Mouse (Mus musculus) heart, embryonic 13.5 days (tissue): ENCODE data around the gene Kcnk7. TPM values are rescaled to one million over a fixed set of nuclear protein-coding genes. Genes with fewer than 3 reads are reported as not detected.

Source experiments
- ATAC-seq: fragments of 200-750 bp; cut with Nextera tagmentation; 2 replicates; pipeline ENCODE4 v1.8.0; 2017; ENCODE audit warnings: moderate TSS enrichment; ENCODE audit not compliant: insufficient number of reproducible peaks, low FRiP score, low TSS enrichment; ENCODE audit errors: extremely low read depth
- H3K27ac ChIP-seq: fragments of 300-500 bp; sonication (generic); replicated peaks from 2 replicates; pipeline ENCODE4 v1.5.1; 2015; ENCODE audit warnings: moderate library complexity, mild to moderate bottlenecking, inconsistent platforms
- H3K27me3 ChIP-seq: fragments of 300-500 bp; sonication (generic); replicated peaks from 2 replicates; pipeline ENCODE4 v1.6.1; 2015; ENCODE audit warnings: mild to moderate bottlenecking, inconsistent platforms
- H3K36me3 ChIP-seq: fragments of 300-500 bp; sonication (generic); 2 replicates; pipeline ENCODE4 v1.6.1; 2015; ENCODE audit warnings: mild to moderate bottlenecking, inconsistent platforms
- H3K4me1 ChIP-seq: fragments of 300-500 bp; sonication (generic); 2 replicates; pipeline ENCODE4 v1.6.1; 2015; ENCODE audit warnings: inconsistent platforms
- H3K4me2 ChIP-seq: fragments of 300-500 bp; sonication (generic); 2 replicates; pipeline ENCODE4 v1.6.1; 2015; ENCODE audit warnings: inconsistent platforms, mild to moderate bottlenecking, moderate library complexity
- H3K4me3 ChIP-seq: fragments of 300-500 bp; sonication (generic); 2 replicates; pipeline ENCODE4 v1.5.1; 2015; ENCODE audit warnings: moderate library complexity, mild to moderate bottlenecking, inconsistent platforms
- H3K9ac ChIP-seq: fragments of 300-500 bp; sonication (generic); 2 replicates; pipeline ENCODE4 v1.6.1; 2015; ENCODE audit warnings: inconsistent platforms, mild to moderate bottlenecking, moderate library complexity
- H3K9me3 ChIP-seq: fragments of 300-500 bp; sonication (generic); 2 replicates; pipeline ENCODE4 v1.6.1; 2016; ENCODE audit warnings: inconsistent platforms
- WGBS: fragments of 180-500 bp; shearing (Covaris S2); methylation state at CpG from one replicate; pipeline ENCODE4 v1.1.7; 2015; ENCODE audit warnings: mixed read lengths; 5-methylcytosine and 5-hydroxymethylcytosine counted together
- polyA plus RNA-seq: library from polyadenylated mRNA; unstranded; fragments of >200 nt; fragmentation: Nextera tagmentation; extraction: Ambion mirVana; gene quantifications from 2 replicates; pipeline ENCODE4 v1.2.1, GENCODE M21; 2015

Gene Kcnk7
- polyA plus RNA-seq, 1 experiment from 2014 or later: not detected

- H3K9ac ChIP-seq: peak overlapping the region; percentile 98
- H3K4me3 ChIP-seq: peak overlapping the region; percentile 96
- 6% methylated on average over 14 of the region's 14 CpGs for WGBS
- H3K4me2 ChIP-seq: peak overlapping the region; percentile 98
- H3K27ac ChIP-seq: peak overlapping the region; percentile 98
- peaks cover 24% of the 10 kb centered on the region for H3K36me3 ChIP-seq
- H3K27me3 ChIP-seq: no peaks in the 10 kb centered on the region
- no peaks in the 10 kb centered on the region for H3K9me3 ChIP-seq
- H3K4me1 ChIP-seq: peaks cover 80% of the 10 kb centered on the region
- ATAC-seq: no peak
These were observed 23.5 kb downstream of the Kcnk7 start for GRCm38 (mm10) chr19:5727701-5728100.

GRCm38 (mm10) chr19:5728631-5729443 lies 24.7 kb downstream of the Kcnk7 start:
- no peak for ATAC-seq
- peaks cover 69% of the 10 kb centered on the region for H3K4me1 ChIP-seq
- 9% methylated on average over 37 of the region's 37 CpGs for WGBS

GRCm38 (mm10) chr19:5729444-5729815 lies 25.3 kb downstream of the Kcnk7 start, which contains the start of gene Fam89b:
Gene Fam89b (minus strand): TSS chr19:5729653.
- H3K27me3 ChIP-seq: no peaks in the 10 kb centered on the region
- ATAC-seq: peak; percentile 42
- peaks cover 7% of the 10 kb centered on the region for H3K36me3 ChIP-seq
- H3K4me3 ChIP-seq: peak within 1 kb of the TSS; percentile 96
- H3K4me2 ChIP-seq: peak within 1 kb of the TSS; percentile 98
- under 1% methylated on average over 37 of the region's 37 CpGs for WGBS
- peaks cover 63% of the 10 kb centered on the region for H3K4me1 ChIP-seq
- peak within 1 kb of the TSS; percentile 98 for H3K9ac ChIP-seq
- peak within 1 kb of the TSS; percentile 98 for H3K27ac ChIP-seq
- no peaks in the 10 kb centered on the region for H3K9me3 ChIP-seq

More at GRCm38 (mm10) chr19:5728631-5729443, 24.7 kb downstream of the Kcnk7 start:
- no peaks in the 10 kb centered on the region for H3K27me3 ChIP-seq
- peak overlapping the region; percentile 96 for H3K4me3 ChIP-seq
- H3K9ac ChIP-seq: peak overlapping the region; percentile 98
- H3K4me2 ChIP-seq: peak overlapping the region; percentile 98
- H3K27ac ChIP-seq: peak overlapping the region; percentile 98
- H3K36me3 ChIP-seq: peaks cover 13% of the 10 kb centered on the region
- no peaks in the 10 kb centered on the region for H3K9me3 ChIP-seq

GRCm38 (mm10) chr19:5730314-5731186 lies 26.4 kb downstream of the Kcnk7 start:
- WGBS: 70% methylated on average over 29 of the region's 29 CpGs
- Histone ChIP-seq H3K27me3 (peaks cover 5% of the 10 kb centered on the region), H3K4me3 (peak overlapping the region; percentile 96), H3K36me3 (peaks cover 4% of the 10 kb centered on the region), H3K9me3 (no peaks in the 10 kb centered on the region), H3K9ac (peak overlapping the region; percentile 86), H3K4me1 (peaks cover 52% of the 10 kb centered on the region), H3K27ac (no peak overlapping the region), H3K4me2 (peak overlapping the region; percentile 98)
- no peak for ATAC-seq

- WGBS: under 1% methylated on average over 47 of the region's 47 CpGs
- Histone ChIP-seq H3K4me3 (peak overlapping the region; percentile 74), H3K9me3 (no peaks in the 10 kb centered on the region), H3K4me1 (peaks cover 48% of the 10 kb centered on the region), H3K36me3 (peaks cover 4% of the 10 kb centered on the region), H3K9ac (peak overlapping the region; percentile 86), H3K4me2 (peak overlapping the region; percentile 98), H3K27ac (peak overlapping the region; percentile 22), H3K27me3 (peaks cover 14% of the 10 kb centered on the region)
- peak; percentile 66 for ATAC-seq
These were observed 27.3 kb downstream of the Kcnk7 start for GRCm38 (mm10) chr19:5731264-5731978.

GRCm38 (mm10) chr19:5734325-5734724 lies 30.2 kb downstream of the Kcnk7 start:
- 77% methylated on average over 9 of the region's 9 CpGs for WGBS
- Histone ChIP-seq H3K9ac (no peak overlapping the region), H3K4me1 (peaks cover 24% of the 10 kb centered on the region), H3K4me3 (no peak overlapping the region), H3K27me3 (peaks cover 31% of the 10 kb centered on the region), H3K27ac (no peak overlapping the region), H3K9me3 (no peaks in the 10 kb centered on the region), H3K36me3 (peaks cover 4% of the 10 kb centered on the region), H3K4me2 (no peak overlapping the region)
- ATAC-seq: no peak

GRCm38 (mm10) chr19:5739446-5739845 lies 35.3 kb downstream of the Kcnk7 start:
- no peak overlapping the region for H3K4me3 ChIP-seq
- H3K27ac ChIP-seq: no peak overlapping the region
- H3K27me3 ChIP-seq: peaks cover 65% of the 10 kb centered on the region
- peaks cover 47% of the 10 kb centered on the region for H3K4me1 ChIP-seq
- ATAC-seq: no peak
- H3K36me3 ChIP-seq: no peaks in the 10 kb centered on the region
- H3K9me3 ChIP-seq: no peaks in the 10 kb centered on the region
- no peak overlapping the region for H3K9ac ChIP-seq
- 35% methylated on average over 2 of the region's 2 CpGs for WGBS
- no peak overlapping the region for H3K4me2 ChIP-seq

GRCm38 (mm10) chr19:5740320-5741317 lies 36.5 kb downstream of the Kcnk7 start, which contains the start of gene Ltbp3:
Gene Ltbp3 (plus strand): TSS chr19:5740904.
- peaks cover 71% of the 10 kb centered on the region for H3K27me3 ChIP-seq
- peak within 1 kb of the TSS; percentile 83 for H3K4me3 ChIP-seq
- WGBS: 30% methylated on average over 14 of the region's 14 CpGs
- H3K36me3 ChIP-seq: no peaks in the 10 kb centered on the region
- H3K9me3 ChIP-seq: no peaks in the 10 kb centered on the region
- H3K9ac ChIP-seq: peak within 1 kb of the TSS; percentile 96
- H3K4me1 ChIP-seq: peaks cover 58% of the 10 kb centered on the region
- peak; percentile 43 for ATAC-seq
- H3K4me2 ChIP-seq: peak within 1 kb of the TSS; percentile 96
- peak within 1 kb of the TSS; percentile 96 for H3K27ac ChIP-seq

- Histone ChIP-seq H3K9ac (peak overlapping the region; percentile 96), H3K27ac (peak overlapping the region; percentile 96), H3K36me3 (no peaks in the 10 kb centered on the region), H3K4me1 (peaks cover 69% of the 10 kb centered on the region), H3K9me3 (no peaks in the 10 kb centered on the region), H3K27me3 (peaks cover 71% of the 10 kb centered on the region), H3K4me3 (peak overlapping the region; percentile 83), H3K4me2 (peak overlapping the region; percentile 96)
- WGBS: under 1% methylated on average over 55 of the region's 55 CpGs
- peak; percentile 53 for ATAC-seq
These were observed 37.6 kb downstream of the Kcnk7 start for GRCm38 (mm10) chr19:5741641-5742240.
